Mouse (Mus musculus): ENCODE results near the gene Hsd17b3.

- TF ChIP-seq CEBPB (IDR thresholded peaks at IDR 0.05; ENCODE audit: insufficient read depth, poor library complexity, severe bottlenecking) (no peak), SRF (IDR thresholded peaks at IDR 0.05; ENCODE audit: control insufficient read depth, insufficient read length, low read depth) (no peak), TCF12 (IDR thresholded peaks at IDR 0.05; ENCODE audit: insufficient read depth, poor library complexity, severe bottlenecking) (no peak), E2F4 (IDR thresholded peaks at IDR 0.05; ENCODE audit: insufficient read depth) (no peak), USF1 (IDR thresholded peaks at IDR 0.05; ENCODE audit: low read depth) (no peak), MYOG (IDR thresholded peaks at IDR 0.05; ENCODE audit: control insufficient read depth in 1 of 3, insufficient read depth in 1 of 3, insufficient read length in 2 of 3, low read depth in 2 of 3) (no peak), MAX (IDR thresholded peaks at IDR 0.05; ENCODE audit: low read depth) (no peak), POLR2A (IDR thresholded peaks at IDR 0.05; ENCODE audit: insufficient read length, low read depth) (no peak), MYOD1 (IDR thresholded peaks at IDR 0.05; ENCODE audit: control insufficient read depth in 1 of 3, insufficient read length in 2 of 3, low read depth in 2 of 3) (no peak), POLR2AphosphoS2 (IDR thresholded peaks at IDR 0.05; ENCODE audit: insufficient read length, low read depth) (no peak), REST (IDR thresholded peaks at IDR 0.05; ENCODE audit: insufficient read depth, insufficient read length) (no peak), TCF3 (IDR thresholded peaks at IDR 0.05; ENCODE audit: insufficient read length, low read depth) (no peak)
Observed at GRCm38 (mm10) chr13:64107535-64107934, 18.5 kb upstream of the Hsd17b3 start.

Measured in myocyte (in vitro differentiated cells).